Mouse (Mus musculus) liver, embryonic 14.5 days (tissue): ENCODE results near the gene Rnf4. TPM values are rescaled to one million over a fixed set of nuclear protein-coding genes. Genes with fewer than 3 reads are reported as not detected.

Experiments
- ATAC-seq: fragments of 200-750 bp; cut with Nextera tagmentation; 2 replicates; pipeline ENCODE4 v1.8.0; 2017; ENCODE audit warnings: moderate number of reproducible peaks, mild to moderate bottlenecking, moderate library complexity; ENCODE audit not compliant: insufficient read depth
- DNase-seq, 3 experiments: peaks; one replicate each; pipeline ENCODE4 v3.0.0-alpha.2; 2012 to 2013; ENCODE audit warnings: low read depth in 3 of 3, low spot score in 3 of 3
- H3K27ac ChIP-seq: fragments of 300-500 bp; sonication (generic); 2 replicates; pipeline ENCODE4 v1.5.1; 2014; ENCODE audit warnings: moderate library complexity, mild to moderate bottlenecking, control low read depth, inconsistent platforms
- H3K27me3 ChIP-seq: fragments of 300-500 bp; sonication (generic); 2 replicates; pipeline ENCODE4 v1.6.1; 2014; ENCODE audit warnings: mild to moderate bottlenecking, low read length, moderate library complexity; ENCODE audit not compliant: control insufficient read depth, insufficient read depth
- H3K36me3 ChIP-seq: fragments of 300-500 bp; sonication (generic); replicated peaks from 2 replicates; pipeline ENCODE4 v1.6.1; 2014; ENCODE audit warnings: low read depth; ENCODE audit not compliant: control insufficient read depth, insufficient read depth
- H3K4me1 ChIP-seq, 2 experiments: fragments of 200-500 bp in 1 of 2; fragments of 300-500 bp in 1 of 2; sonication (generic) in 1 of 2; replicated peaks; 2 replicates each; pipeline ENCODE4 v1.6.1; 2012 to 2014; ENCODE audit warnings: antibody characterized with exemption in 1 of 2, inconsistent platforms in 1 of 2, low read length in 1 of 2; ENCODE audit not compliant: control insufficient read depth in 2 of 2, insufficient read depth in 2 of 2
- H3K4me2 ChIP-seq: fragments of 300-500 bp; sonication (generic); 2 replicates; pipeline ENCODE4 v1.6.1; 2014; ENCODE audit warnings: low read depth, mild to moderate bottlenecking, control low read depth, moderate library complexity
- H3K4me3 ChIP-seq, 2 experiments: fragments of 200-500 bp in 1 of 2; fragments of 300-500 bp in 1 of 2; sonication (generic) in 1 of 2; 2 replicates each; pipeline ENCODE4 v1.5.1; 2012 to 2014; ENCODE audit warnings: low read depth in 2 of 2, low read length in 2 of 2, mild to moderate bottlenecking in 2 of 2, control low read depth in 1 of 2, inconsistent platforms in 1 of 2, moderate library complexity in 1 of 2; ENCODE audit not compliant: insufficient read depth in 1 of 2
- H3K9ac ChIP-seq: fragments of 300-500 bp; sonication (generic); replicated peaks from 2 replicates; pipeline ENCODE4 v1.6.1; 2014; ENCODE audit warnings: mild to moderate bottlenecking, control low read depth, moderate library complexity
- H3K9me3 ChIP-seq: fragments of 300-500 bp; sonication (generic); 2 replicates; pipeline ENCODE4 v1.6.1; 2016; ENCODE audit warnings: low read length, mixed read lengths; ENCODE audit not compliant: control insufficient read depth
- CTCF ChIP-seq: IDR thresholded peaks from 2 replicates; pipeline ENCODE4 v1.5.1; 2016; ENCODE audit warnings: antibody characterized with exemption, low read depth, control low read depth
- EP300 ChIP-seq: IDR thresholded peaks from 2 replicates; pipeline ENCODE4 v1.6.1; 2016; ENCODE audit warnings: antibody characterized with exemption, low read depth
- WGBS: fragments of 180-500 bp; shearing (Covaris S2); extraction: QIAGEN DNeasy Blood & Tissue Kit; methylation state at CpG from one replicate; pipeline ENCODE4 v1.1.7; 2014; ENCODE audit not compliant: insufficient replicate concordance; 5-methylcytosine and 5-hydroxymethylcytosine counted together
- polyA plus RNA-seq, 2 experiments: library from polyadenylated mRNA; depleted of rRNA in 1 of 2; stranded (reverse) in 1 of 2; unstranded in 1 of 2; fragments of >200 nt; fragmentation: Nextera tagmentation in 1 of 2; extraction: Ambion mirVana in 1 of 2; gene quantifications; 2 replicates each; pipeline versions ENCODE4 v1.2.1 to v1.2.3; 2012 to 2014

Rnf4 gene
- polyA plus RNA-seq, 2 experiments, result 50.9 to 71.0 TPM

DNA sequence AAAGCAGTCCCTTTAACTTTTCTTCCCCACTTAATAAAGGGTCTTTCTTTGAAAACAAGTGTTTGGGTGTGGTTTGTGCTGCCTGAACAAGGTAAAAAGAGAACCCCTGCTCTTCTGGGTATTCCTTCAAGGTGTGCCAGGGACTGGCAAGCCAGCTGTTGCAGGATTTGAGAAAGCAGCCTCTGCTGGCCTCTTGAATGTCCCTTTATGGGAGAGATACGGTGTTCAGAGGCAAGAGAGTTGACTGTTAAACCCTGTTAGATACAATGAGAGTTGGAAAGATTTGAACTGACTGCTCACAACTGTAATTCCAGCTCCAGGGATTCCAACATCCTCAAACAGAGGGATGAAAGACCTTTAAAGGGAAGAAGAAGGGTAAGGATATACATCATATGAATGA lies 2.0 kb upstream of the Rnf4 start:
- no peak overlapping the region for H3K4me2 ChIP-seq
- 83% methylated on average over 1 of the region's 1 CpGs for WGBS

DNA sequence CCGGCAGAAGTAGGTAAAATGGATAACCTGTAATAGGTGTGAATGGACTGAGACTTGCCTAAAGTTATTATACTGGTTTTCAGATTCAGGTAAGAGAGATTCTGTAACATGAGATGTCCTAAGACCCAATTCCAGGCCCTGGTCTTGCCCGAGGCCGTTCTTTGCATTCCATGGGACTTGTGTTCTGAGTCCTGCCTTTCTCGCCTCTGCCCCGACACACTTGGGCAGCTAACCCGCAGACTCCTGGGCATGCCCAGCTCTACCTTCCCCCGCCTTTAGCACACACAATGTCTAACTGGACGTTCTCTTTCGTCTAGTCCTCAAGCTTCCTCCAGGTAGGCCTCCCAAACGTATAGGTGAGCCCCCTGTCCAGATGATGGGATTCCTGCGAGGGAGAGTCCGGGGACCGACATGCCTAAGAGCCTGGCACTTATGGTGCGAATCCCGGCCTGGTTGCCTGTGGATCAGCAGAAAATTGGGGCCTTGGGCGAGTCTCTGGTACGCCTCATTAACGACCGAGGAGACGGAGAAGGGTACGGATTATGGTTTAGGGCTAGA lies 471 bp upstream of the Rnf4 start:
- peak overlapping the region; percentile 98 for H3K9ac ChIP-seq
- no peaks in the 10 kb centered on the region for H3K9me3 ChIP-seq
- TF ChIP-seq EP300 (no peak), CTCF (no peak)
- H3K27ac ChIP-seq, result peak overlapping the region; percentile 70
- WGBS, result under 1% methylated on average over 21 of the region's 21 CpGs
- no peaks in the 10 kb centered on the region for H3K27me3 ChIP-seq
- ATAC-seq, result peak; percentile 48
- peak; percentile 9 to 29 (median 13) for DNase-seq
- H3K4me3 ChIP-seq, result peak overlapping the region; percentile 88 to 99
- H3K4me1 ChIP-seq, result peaks cover 11 to 14% of the 10 kb centered on the region in 2 experiments
- peaks cover 4% of the 10 kb centered on the region; the same call in 1 of the 2 replicates for H3K36me3 ChIP-seq
- H3K4me2 ChIP-seq, result peak overlapping the region; percentile 94

More for the DNA sequence above, 2.0 kb upstream of the Rnf4 start:
- Histone ChIP-seq H3K4me3 (no peak overlapping the region), H3K9me3 (no peaks in the 10 kb centered on the region), H3K27ac (no peak overlapping the region), H3K27me3 (no peaks in the 10 kb centered on the region), H3K36me3 (peaks cover under 1% of the 10 kb centered on the region; the same call in 1 of the 2 replicates), H3K4me1 (peaks cover 9 to 11% of the 10 kb centered on the region in 2 experiments), H3K9ac (no peak overlapping the region)
- DNase-seq, result no peak
- TF ChIP-seq EP300 (no peak), CTCF (no peak)
- ATAC-seq, result no peak

DNA sequence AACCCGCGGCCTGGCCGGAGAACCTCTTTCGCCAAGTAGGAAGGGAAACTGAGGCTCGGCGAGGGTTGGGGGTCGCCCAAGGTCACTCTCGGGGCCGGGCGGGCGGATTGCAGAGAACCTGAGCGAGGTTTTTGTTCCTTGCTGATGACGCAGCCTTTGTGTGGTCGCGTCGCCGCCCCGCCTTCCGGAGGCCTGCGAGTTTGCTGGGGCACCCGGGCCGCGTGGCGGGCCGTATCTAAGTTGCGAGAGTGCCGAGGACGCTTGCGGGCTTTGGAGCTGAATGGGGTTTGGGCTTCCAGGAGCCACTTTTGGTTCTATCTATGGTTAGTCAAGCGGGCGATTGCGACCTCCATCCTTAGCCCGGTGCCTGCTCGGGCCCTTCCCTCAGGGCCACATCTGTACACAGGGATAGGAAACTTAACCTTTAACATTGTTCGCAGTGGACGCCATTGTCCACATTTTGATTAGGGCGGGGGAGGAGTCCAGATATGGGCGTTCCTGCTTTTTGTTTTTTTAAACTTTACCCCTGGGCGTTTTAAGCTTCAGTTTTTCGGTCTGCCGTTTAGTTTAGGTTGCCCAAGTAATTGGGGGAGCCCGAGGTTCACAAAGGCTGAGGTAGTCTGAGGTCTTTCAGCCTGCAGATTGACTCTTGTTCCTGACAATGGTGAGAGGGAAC lies 824 bp downstream of the Rnf4 start:
- Histone ChIP-seq H3K27me3 (no peaks in the 10 kb centered on the region), H3K36me3 (peaks cover 4% of the 10 kb centered on the region; the same call in 1 of the 2 replicates), H3K9me3 (no peaks in the 10 kb centered on the region), H3K9ac (peak overlapping the region; percentile 100), H3K4me2 (peak overlapping the region; percentile 94), H3K4me3 (peak overlapping the region; percentile 88 to 99), H3K4me1 (peaks cover 11 to 14% of the 10 kb centered on the region in 2 experiments), H3K27ac (peak overlapping the region; percentile 94)
- ATAC-seq, result peak; percentile 53
- DNase-seq, result peak; percentile 52 to 59 (median 57)
- TF ChIP-seq EP300 (no peak), CTCF (no peak)
- under 1% methylated on average over 42 of the region's 42 CpGs for WGBS

DNA sequence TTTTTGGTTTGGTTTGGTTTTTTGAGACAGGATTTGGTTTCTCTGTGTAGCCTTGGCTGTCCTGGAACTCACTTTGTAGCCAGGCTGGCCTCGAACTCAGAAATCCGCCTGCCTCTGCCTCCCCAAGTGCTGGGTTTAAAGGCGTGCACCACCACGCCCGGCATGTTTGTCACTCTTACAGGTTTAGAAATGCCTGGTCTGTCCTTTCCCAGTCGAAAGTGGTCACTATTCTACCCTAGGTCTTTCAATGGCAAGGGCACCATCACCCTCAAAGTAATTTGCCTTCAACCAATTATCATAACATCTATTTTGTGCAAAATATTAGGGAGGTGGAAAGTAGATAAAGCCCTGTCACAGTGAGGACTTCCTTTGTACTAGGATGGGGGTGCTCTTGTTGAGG lies 4.2 kb downstream of the Rnf4 start:
- Histone ChIP-seq H3K36me3 (peaks cover 28% of the 10 kb centered on the region), H3K4me3 (no peak overlapping the region), H3K9ac (no peak overlapping the region), H3K27me3 (no peaks in the 10 kb centered on the region), H3K4me1 (peaks cover 11 to 14% of the 10 kb centered on the region in 2 experiments), H3K4me2 (no peak overlapping the region), H3K9me3 (no peaks in the 10 kb centered on the region), H3K27ac (no peak overlapping the region)
- whole genome bisulfite sequencing, result 66% methylated on average over 6 of the region's 6 CpGs
- no peak for TF ChIP-seq EP300
- no peak for TF ChIP-seq CTCF
- DNase-seq, result no peak
- no peak for ATAC-seq

DNA sequence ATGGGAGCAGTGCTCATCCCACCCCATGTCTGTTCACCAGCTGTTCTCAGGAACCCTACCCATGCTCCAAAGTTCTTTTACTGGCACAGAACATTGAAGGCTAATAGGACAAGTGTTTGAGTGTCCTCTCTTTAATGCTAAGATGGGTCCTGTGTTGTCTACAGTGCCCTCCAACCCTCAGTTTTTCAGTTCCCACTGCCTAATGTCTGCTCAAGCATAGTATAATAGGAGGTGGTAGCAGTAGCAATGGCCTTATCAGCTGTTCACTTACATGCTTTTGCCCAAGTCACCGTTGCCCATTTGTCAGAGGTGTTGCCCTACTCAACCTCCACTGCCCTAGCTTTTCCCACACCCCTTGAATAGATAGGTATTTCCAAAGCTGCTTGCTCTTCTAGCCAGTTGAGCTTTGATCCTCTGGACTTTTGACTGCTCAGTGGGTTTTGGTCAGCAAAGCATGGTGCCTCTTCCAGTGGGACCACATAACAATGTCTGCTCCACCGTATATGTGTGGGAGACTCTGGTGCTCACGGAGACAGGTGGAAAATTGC lies 16.1 kb downstream of the Rnf4 start:
- Histone ChIP-seq H3K36me3 (peaks cover 72% of the 10 kb centered on the region), H3K27me3 (no peaks in the 10 kb centered on the region), H3K27ac (no peak overlapping the region), H3K4me1 (no peaks in the 10 kb centered on the region), H3K9me3 (no peaks in the 10 kb centered on the region), H3K9ac (no peak overlapping the region), H3K4me3 (no peak overlapping the region), H3K4me2 (no peak overlapping the region)
- 87% methylated on average over 3 of the region's 3 CpGs for WGBS
- DNase-seq, result no peak
- TF ChIP-seq EP300, result no peak
- no peak for TF ChIP-seq CTCF
- no peak for ATAC-seq
